Mouse (Mus musculus) kidney, embryonic 14.5 days (tissue): ENCODE results near the gene Ppp1r13b. TPM values are rescaled to one million over a fixed set of nuclear protein-coding genes. Genes with fewer than 3 reads are reported as not detected.

Experiments used
- ATAC-seq: fragments of 200-750 bp; cut with Nextera tagmentation; 2 replicates; pipeline ENCODE4 v1.8.0; 2017; ENCODE audit warnings: moderate number of reproducible peaks, mild to moderate bottlenecking, moderate TSS enrichment, moderate library complexity; ENCODE audit not compliant: low FRiP score, low TSS enrichment
- H3K27ac ChIP-seq: fragments of 300-500 bp; sonication (generic); 2 replicates; pipeline ENCODE4 v1.5.1; 2014; ENCODE audit warnings: low read depth, mild to moderate bottlenecking, low read length, moderate library complexity, mixed read lengths
- H3K27me3 ChIP-seq: fragments of 300-500 bp; sonication (generic); 2 replicates; pipeline ENCODE4 v1.6.1; 2014; ENCODE audit warnings: mild to moderate bottlenecking, low read length; ENCODE audit not compliant: control insufficient read depth, insufficient read depth
- H3K36me3 ChIP-seq: fragments of 300-500 bp; sonication (generic); 2 replicates; pipeline ENCODE4 v1.6.1; 2014; ENCODE audit warnings: low read length, mixed read lengths; ENCODE audit not compliant: control insufficient read depth, insufficient read depth
- H3K4me1 ChIP-seq: fragments of 300-500 bp; sonication (generic); 2 replicates; pipeline ENCODE4 v1.6.1; 2014; ENCODE audit warnings: low read length, mixed read lengths; ENCODE audit not compliant: control insufficient read depth, insufficient read depth
- H3K4me2 ChIP-seq: fragments of 300-500 bp; sonication (generic); replicated peaks from 2 replicates; pipeline ENCODE4 v1.6.1; 2014; ENCODE audit warnings: low read depth, mild to moderate bottlenecking, low read length
- H3K4me3 ChIP-seq: fragments of 300-500 bp; sonication (generic); 2 replicates; pipeline ENCODE4 v1.5.1; 2014; ENCODE audit warnings: mild to moderate bottlenecking, low read length
- H3K9ac ChIP-seq: fragments of 300-500 bp; sonication (generic); 2 replicates; pipeline ENCODE4 v1.6.1; 2014; ENCODE audit warnings: low read depth, mild to moderate bottlenecking, low read length, moderate library complexity
- H3K9me3 ChIP-seq: fragments of 300-500 bp; sonication (generic); 2 replicates; pipeline ENCODE4 v1.6.1; 2016; ENCODE audit warnings: low read length; ENCODE audit not compliant: control insufficient read depth
- WGBS: fragments of 180-500 bp; shearing (Covaris S2); extraction: QIAGEN DNeasy Blood & Tissue Kit; methylation state at CpG from one replicate; pipeline ENCODE4 v1.1.7; 2014; 5-methylcytosine and 5-hydroxymethylcytosine counted together
- polyA plus RNA-seq: library from polyadenylated mRNA; unstranded; fragments of >200 nt; fragmentation: Nextera tagmentation; extraction: Ambion mirVana; gene quantifications from 2 replicates; pipeline ENCODE4 v1.2.1, GENCODE M21; 2014

Gene Ppp1r13b
- polyA plus RNA-seq, 1 experiment from 2014 or later = 20.6 TPM

DNA sequence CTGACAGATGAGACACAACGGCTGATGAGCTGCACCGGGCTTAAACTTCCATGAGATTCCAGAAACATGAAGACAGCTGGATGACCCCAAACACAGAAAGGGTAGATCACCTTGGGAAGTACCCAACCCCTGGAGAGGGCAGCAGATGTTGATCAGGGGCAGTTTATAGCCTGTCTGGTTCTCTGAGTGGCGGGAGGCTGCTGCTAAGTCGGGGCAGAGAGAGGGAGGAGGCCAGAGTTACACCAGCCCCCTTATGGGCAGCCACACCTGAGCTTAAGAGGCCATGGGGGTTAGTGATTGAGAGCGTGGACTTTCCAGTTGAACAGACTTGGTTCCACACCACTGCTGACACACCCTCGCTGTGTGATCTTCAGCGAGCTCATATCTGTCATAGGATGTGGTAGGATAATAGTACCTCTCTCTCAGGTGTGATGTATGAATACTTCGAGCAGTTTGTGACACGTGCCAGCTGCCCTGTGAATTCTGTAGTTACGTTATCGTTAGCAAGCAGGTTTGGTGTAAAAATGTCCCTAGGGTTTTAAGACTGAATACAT lies 1.2 kb upstream of the Ppp1r13b start:
- Histone ChIP-seq H3K4me1 (peaks cover 11% of the 10 kb centered on the region; the same call in 1 of the 2 replicates), H3K9me3 (no peaks in the 10 kb centered on the region), H3K4me3 (no peak overlapping the region; the same call in 1 of the 2 replicates), H3K4me2 (peak overlapping the region; percentile 93; the same call in 1 of the 2 replicates), H3K9ac (peak overlapping the region; percentile 81; the same call in 1 of the 2 replicates), H3K27me3 (no peaks in the 10 kb centered on the region), H3K27ac (no peak overlapping the region), H3K36me3 (no peaks in the 10 kb centered on the region)
- no peak for ATAC-seq
- WGBS = 49% methylated on average over 11 of the region's 11 CpGs

DNA sequence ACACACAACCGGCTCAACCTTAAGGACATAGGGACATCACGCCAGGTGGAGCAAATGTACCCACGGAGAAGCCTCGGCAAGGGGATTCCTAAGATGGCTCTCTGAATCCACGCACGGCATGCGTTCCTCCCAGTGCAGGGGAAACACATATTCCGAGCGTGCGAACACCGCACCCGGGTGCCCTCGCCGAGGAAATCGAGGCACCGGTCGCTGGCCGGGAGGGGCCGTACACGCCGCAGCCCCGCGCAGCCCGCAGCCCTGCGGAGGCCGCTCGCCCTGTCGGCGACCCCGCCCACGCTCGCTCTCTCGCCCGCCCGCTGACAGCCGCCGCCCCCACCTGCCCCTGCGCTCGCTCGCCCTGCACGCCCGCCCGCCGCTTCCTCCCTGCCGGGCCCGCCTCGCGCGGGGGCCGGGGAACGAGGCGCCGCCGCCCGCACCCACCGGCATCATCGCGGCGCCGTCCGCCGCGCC lies 454 bp downstream of the Ppp1r13b start:
- H3K9me3 ChIP-seq = no peaks in the 10 kb centered on the region
- H3K9ac ChIP-seq = peak overlapping the region; percentile 81
- no peaks in the 10 kb centered on the region for H3K27me3 ChIP-seq
- no peaks in the 10 kb centered on the region for H3K36me3 ChIP-seq
- peak; percentile 59 for ATAC-seq
- H3K27ac ChIP-seq = peak overlapping the region; percentile 65; the same call in 1 of the 2 replicates
- peak overlapping the region; percentile 74 for H3K4me3 ChIP-seq
- H3K4me1 ChIP-seq = peaks cover 11% of the 10 kb centered on the region; the same call in 1 of the 2 replicates
- under 1% methylated on average over 53 of the region's 63 CpGs for WGBS
- peak overlapping the region; percentile 93 for H3K4me2 ChIP-seq

DNA sequence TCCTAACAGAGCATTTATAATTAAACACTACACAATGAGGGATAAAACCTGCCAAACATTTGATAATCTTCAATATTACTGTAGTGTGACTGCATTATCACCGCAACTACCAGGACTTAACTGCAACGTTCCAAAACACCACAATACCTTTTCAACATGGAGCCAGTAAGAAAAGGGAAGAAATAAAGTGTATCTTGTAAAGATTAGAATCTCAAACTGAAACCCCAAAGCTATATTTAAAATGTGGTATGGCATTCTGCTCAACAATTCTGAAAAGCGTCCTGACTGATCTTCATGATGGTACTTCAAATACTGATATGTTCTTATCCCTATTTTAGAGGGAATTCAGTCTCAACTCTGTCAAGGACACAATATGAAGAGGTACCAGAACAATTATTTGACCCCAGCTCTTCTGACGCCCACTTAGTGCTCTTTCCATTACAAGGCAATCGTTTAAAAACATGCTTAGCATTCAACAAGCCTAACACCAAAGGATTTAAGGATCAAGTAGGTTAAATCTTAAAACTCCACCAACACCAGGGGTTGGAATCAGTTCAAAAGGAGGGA lies 1.5 kb downstream of the Ppp1r13b start:
- no peaks in the 10 kb centered on the region for H3K9me3 ChIP-seq
- H3K4me3 ChIP-seq = peak overlapping the region; percentile 74; the same call in 1 of the 2 replicates
- peaks cover 11% of the 10 kb centered on the region; the same call in 1 of the 2 replicates for H3K4me1 ChIP-seq
- H3K4me2 ChIP-seq = peak overlapping the region; percentile 93
- no peak overlapping the region for H3K9ac ChIP-seq
- H3K27ac ChIP-seq = no peak overlapping the region
- H3K27me3 ChIP-seq = no peaks in the 10 kb centered on the region
- ATAC-seq = no peak
- no peaks in the 10 kb centered on the region for H3K36me3 ChIP-seq
- 52% methylated on average over 5 of the region's 5 CpGs for WGBS

DNA sequence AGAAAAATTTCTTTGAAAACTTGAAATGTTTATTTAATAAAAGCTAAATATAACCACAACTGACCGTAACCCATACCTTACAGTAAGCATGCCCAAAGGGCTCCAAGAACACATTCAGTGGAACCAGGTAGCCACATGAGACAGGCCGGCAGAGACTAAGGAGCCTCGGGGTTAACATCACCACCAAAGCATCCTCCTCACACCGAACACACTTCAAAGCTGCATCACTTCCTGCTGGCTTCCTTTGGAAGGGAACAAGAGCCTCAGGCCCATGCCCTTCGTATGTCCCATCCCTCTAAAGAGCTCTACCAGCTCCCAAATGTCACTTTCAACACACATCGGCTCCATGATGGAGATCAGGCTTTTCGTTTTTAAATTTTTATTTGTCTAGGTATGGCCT lies 5.4 kb downstream of the Ppp1r13b start:
- Histone ChIP-seq H3K9ac (no peak overlapping the region), H3K4me2 (no peak overlapping the region), H3K4me3 (no peak overlapping the region), H3K27me3 (no peaks in the 10 kb centered on the region), H3K27ac (no peak overlapping the region), H3K36me3 (no peaks in the 10 kb centered on the region), H3K9me3 (no peaks in the 10 kb centered on the region), H3K4me1 (peaks cover 5% of the 10 kb centered on the region; the same call in 1 of the 2 replicates)
- ATAC-seq = no peak
- 71% methylated on average over 7 of the region's 7 CpGs for WGBS

DNA sequence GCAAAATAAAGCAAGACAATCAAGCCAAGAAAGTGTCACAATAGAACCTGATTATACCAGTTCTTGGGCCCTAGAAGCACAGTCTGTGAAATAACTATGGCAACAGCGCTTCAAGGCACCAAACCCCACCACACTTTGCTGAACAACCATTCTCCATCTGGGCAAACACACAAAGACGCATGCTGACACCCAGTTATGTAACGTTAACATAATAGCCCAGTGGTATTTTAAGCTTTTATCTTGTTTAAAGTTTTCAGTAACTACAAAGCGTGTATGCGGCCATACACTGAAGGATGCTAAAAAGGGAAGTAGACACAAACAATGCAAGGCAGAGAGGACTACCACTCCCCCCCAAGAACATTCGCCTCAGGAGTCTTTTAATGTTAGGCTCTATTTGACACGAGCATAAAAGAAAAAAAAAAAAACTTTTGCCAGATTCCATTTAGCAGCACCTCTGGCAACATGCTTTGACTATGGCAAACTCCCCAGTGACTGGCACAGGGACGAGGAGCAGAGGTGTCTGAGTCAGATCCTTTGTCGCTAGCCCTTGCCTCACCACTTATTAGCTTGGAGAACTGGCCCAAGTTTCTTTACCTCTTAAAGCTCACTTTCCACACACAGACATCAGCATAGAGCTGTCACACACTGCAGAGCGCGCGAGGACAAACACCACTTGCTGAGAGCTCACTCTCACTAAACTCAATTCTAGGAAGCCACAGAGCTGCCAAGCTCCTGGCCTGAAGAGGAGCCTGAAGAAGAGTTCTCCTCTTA lies 6.6 kb downstream of the Ppp1r13b start:
- Histone ChIP-seq H3K4me2 (no peak overlapping the region), H3K27me3 (no peaks in the 10 kb centered on the region), H3K36me3 (no peaks in the 10 kb centered on the region), H3K4me3 (no peak overlapping the region), H3K9ac (no peak overlapping the region), H3K9me3 (no peaks in the 10 kb centered on the region), H3K4me1 (peaks cover 10% of the 10 kb centered on the region; the same call in 1 of the 2 replicates), H3K27ac (no peak overlapping the region)
- ATAC-seq = no peak
- 76% methylated on average over 12 of the region's 12 CpGs for WGBS

DNA sequence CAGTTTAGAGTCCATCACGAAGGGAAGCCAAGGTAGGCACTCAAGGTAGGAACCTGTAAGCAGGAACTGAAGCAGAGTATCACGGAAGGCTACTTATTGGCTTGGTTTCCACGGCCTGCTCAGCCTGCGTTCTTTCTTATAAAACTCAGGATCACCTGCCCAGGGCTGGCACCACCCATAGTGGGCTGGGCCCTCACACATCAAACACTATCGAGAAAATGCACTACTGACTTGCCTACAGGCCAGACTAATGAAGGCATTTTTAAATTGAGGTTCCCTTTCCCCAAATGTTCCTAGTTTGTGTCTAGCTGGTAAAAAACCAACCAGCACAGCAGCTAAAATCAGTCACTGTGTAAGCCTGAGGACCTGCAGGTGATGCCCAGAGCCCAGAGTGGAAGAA lies 8.3 kb downstream of the Ppp1r13b start:
- Histone ChIP-seq H3K36me3 (no peaks in the 10 kb centered on the region), H3K9me3 (no peaks in the 10 kb centered on the region), H3K27me3 (no peaks in the 10 kb centered on the region), H3K4me3 (no peak overlapping the region), H3K9ac (no peak overlapping the region), H3K4me1 (peaks cover 10% of the 10 kb centered on the region; the same call in 1 of the 2 replicates), H3K4me2 (no peak overlapping the region), H3K27ac (no peak overlapping the region)
- WGBS = 65% methylated on average over 5 of the region's 5 CpGs
- no peak for ATAC-seq

DNA sequence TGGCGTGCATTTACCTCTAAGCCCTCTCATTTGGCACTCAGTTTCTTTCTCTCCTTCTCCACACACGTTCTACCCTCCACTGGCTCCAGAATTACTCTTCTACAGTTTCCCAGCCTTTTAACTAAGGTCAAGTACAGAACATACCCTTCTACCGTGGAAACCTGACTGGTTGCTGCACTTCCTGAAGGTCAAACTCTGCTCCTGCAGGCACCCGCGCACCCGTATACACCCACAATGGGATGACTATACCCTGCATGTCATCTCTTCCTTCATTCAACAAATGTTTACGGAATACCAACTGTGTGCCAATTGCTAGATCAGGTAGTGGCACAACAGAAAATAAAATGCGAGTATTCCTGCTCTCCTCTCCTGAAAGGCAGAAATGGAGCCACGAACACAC lies 9.2 kb downstream of the Ppp1r13b start:
- Histone ChIP-seq H3K36me3 (no peaks in the 10 kb centered on the region), H3K27me3 (no peaks in the 10 kb centered on the region), H3K4me3 (no peak overlapping the region), H3K27ac (no peak overlapping the region), H3K9me3 (no peaks in the 10 kb centered on the region), H3K4me1 (peaks cover 10% of the 10 kb centered on the region; the same call in 1 of the 2 replicates), H3K9ac (0 out of 2 replicates have a peak overlapping the region, but pooled peaks have one; percentile 18), H3K4me2 (no peak overlapping the region)
- no peak for ATAC-seq
- WGBS = 72% methylated on average over 9 of the region's 9 CpGs

DNA sequence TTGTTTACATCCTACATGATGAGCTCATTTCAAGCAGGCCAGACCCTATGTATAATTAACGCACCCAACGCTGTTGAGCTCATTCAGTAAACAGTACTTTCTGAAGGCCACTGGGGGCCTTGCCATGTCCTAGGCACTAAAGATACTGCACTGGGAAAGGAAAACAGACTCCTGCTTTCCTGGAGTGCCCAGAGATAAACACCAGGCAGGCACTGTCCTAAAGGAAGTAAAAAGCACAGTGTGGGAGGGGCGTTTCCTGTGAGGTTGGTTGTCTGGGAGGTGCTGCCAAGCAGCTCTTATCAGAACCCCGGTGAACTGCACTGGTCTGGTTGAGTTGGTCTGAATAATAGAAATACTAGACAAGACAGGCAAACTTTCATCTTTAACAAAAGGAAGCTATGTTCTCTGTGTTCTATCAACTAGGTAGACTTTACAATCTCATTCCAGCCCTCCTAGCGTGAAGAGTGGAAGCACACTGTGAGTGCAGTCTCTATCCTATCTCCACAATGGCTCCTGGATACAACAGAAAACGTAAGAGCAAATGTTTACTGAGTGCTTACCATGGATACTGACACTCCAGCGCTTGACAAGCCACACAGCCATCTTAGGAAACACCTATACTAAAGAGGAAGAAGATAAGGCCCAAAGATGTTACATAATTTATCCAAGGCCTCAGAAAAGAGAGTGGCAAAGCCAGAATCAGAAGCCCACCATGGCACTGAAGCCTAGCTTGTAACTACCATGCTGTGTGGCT lies 10.8 kb downstream of the Ppp1r13b start:
- Histone ChIP-seq H3K4me1 (peaks cover 10% of the 10 kb centered on the region; the same call in 1 of the 2 replicates), H3K27ac (no peak overlapping the region; the same call in 1 of the 2 replicates)
- 0 out of 2 replicates have a peak, but pooled peaks have one; percentile 49 for ATAC-seq

More for the DNA sequence above, 10.8 kb downstream of the Ppp1r13b start:
- no peaks in the 10 kb centered on the region for H3K27me3 ChIP-seq
- H3K4me2 ChIP-seq = no peak overlapping the region
- H3K9ac ChIP-seq = no peak overlapping the region
- H3K36me3 ChIP-seq = no peaks in the 10 kb centered on the region
- H3K9me3 ChIP-seq = no peaks in the 10 kb centered on the region
- 64% methylated on average over 7 of the region's 7 CpGs for WGBS
- no peak overlapping the region for H3K4me3 ChIP-seq
